Mouse (Mus musculus): Measurements from ENCODE around the gene Shisal2a.

Shisal2a gene

DNA sequence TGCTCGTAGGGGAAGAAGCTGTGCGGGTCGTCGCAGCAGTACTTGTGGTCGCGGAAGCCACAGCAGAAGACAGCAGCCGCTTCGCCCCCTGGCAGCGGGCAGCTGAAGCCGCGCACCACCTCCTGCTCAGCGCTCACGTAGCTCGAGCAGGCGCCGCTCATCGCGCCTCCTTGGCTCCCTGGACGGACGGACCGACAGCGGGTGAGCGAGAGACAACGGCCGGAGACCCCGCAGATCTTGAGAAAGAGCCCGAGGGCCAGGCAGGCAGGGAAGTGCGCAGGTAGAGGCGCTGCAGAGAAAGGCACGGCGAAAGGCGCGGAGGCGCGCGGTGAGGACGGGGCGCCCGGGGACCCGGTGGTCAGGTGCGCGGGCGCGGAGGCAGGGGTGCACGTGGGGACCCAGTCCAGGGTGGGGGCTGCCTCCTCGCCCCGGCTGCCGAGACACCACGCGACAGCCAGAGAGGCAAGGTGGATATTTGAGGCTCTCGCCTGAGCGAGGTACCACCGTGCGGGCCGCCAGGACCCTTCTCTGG is at the start of gene Shisal2a:
Shisal2a (minus strand) TSS at position 167 of the 532 bp plus-strand sequence.
- DNase-seq (ENCODE audit: low read depth in 2 of 2, low spot score in 2 of 2), result peak in 1 of 2 experiments; percentile 11

- DNase-seq (ENCODE audit: low read depth in 2 of 2, low spot score in 2 of 2), result no peak
Observed at GRCm38 (mm10) chr4:108431561-108431936, 48.4 kb upstream of the Shisal2a start.

DNA sequence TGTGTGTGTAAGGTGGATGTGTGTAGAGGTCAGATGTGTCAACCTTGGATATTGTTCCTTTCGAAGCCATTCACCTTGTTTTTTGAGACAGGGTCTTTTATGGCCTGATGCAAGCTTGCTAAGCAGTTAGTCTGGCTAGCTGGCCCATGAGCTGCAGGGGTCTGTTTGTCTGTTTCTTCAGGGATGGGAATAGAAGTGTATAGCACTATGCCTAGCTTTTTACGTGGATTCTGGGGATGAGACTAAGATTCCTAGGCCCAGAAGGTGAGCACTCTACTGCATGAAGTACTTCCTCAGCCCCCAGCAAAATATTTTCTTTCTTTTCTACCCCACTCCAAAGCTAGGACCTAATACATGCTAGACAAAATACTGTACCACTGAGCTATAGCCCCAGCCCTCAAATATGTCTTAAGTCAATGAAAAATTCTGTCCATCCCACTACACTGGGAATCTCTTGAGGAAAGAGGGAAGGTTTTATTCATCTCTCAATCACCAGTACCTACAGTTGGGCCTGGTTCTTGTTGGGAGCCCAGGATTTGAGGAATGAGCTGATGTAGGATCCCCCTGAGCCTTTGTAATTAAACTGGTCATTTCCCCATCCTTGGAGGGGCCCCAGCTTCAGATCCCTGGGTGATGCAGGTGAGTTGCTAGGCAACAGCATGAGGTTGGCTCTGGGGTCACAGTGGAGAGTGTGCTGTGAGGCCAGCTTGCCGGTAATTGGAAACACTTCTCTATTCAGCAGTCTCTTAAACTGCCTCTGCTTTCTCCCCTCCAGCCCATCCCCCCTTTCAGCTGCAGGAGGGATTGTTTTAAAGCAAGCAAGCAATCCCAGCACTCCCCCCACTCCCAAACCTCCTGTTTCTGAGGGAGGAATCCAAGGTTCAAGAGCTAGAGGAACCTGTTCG is 47.8 kb upstream of the Shisal2a start:
- DNase-seq (ENCODE audit: low read depth in 2 of 2, low spot score in 2 of 2), result no peak

DNA sequence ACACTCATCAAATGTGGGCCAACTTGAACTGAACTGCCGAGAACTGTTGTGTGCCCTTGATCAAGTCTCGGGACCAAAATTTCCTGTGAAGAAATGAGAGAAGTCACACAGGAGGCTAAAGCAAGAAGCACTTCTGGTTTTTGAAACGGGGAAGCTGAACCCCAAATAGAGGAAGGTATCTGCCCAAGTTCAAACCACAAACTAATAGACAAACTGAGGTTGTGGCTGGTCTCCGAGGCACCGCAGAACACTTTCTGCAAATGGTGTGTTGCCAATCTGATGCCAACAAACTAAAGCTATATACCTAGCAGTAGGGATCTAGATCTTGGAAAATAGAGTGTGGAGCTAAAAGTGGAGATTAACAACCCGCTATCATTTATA is 45.2 kb upstream of the Shisal2a start:
- no peak for DNase-seq (ENCODE audit: low read depth in 2 of 2, low spot score in 2 of 2)

- no peak for DNase-seq (ENCODE audit: low read depth in 2 of 2, low spot score in 2 of 2)
Observed at GRCm38 (mm10) chr4:108427719-108428340, 44.7 kb upstream of the Shisal2a start.

- DNase-seq (ENCODE audit: low read depth in 2 of 2, low spot score in 2 of 2), result no peak
Observed at GRCm38 (mm10) chr4:108424587-108424986, 41.4 kb upstream of the Shisal2a start.

- DNase-seq (ENCODE audit: low read depth in 2 of 2, low spot score in 2 of 2), result no peak
Observed at GRCm38 (mm10) chr4:108407621-108408020, 24.5 kb upstream of the Shisal2a start.

GRCm38 (mm10) chr4:108406861-108407401 is 23.8 kb upstream of the Shisal2a start, which contains the start of gene Gpx7:
TSS of gene Gpx7 (minus strand) at chr4:108406961.
- no peak for DNase-seq (ENCODE audit: low read depth in 2 of 2, low spot score in 2 of 2)

GRCm38 (mm10) chr4:108406138-108406860 is 23.1 kb upstream of the Shisal2a start:
- peak in 1 of 2 experiments; percentile 15 for DNase-seq (ENCODE audit: low read depth in 2 of 2, low spot score in 2 of 2)

DNA sequence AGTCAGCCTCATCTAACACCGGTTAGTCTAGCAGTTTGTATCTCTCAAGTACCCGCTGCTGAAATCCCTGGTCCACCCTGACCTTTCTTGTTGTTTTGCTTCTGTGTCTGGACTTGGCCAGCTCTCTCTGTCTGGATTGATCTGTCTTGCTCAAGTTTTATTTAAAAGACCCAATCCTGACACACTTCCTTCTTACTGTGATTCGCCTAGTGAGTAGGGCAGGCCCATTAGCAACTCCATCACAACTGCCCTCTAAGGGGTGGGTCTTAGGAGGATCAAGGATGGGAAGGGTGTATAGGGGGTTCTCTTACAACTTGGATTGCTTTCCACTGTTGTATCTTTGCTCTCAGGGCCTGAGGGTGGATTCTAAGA is 22.6 kb upstream of the Shisal2a start:
- DNase-seq (ENCODE audit: low read depth in 2 of 2, low spot score in 2 of 2), result no peak

GRCm38 (mm10) chr4:108403861-108404635 is 20.9 kb upstream of the Shisal2a start:
- no peak for DNase-seq (ENCODE audit: low read depth in 2 of 2, low spot score in 2 of 2)

- DNase-seq (ENCODE audit: low read depth in 2 of 2, low spot score in 2 of 2), result no peak
Observed at GRCm38 (mm10) chr4:108400395-108400794, 17.2 kb upstream of the Shisal2a start.

DNA sequence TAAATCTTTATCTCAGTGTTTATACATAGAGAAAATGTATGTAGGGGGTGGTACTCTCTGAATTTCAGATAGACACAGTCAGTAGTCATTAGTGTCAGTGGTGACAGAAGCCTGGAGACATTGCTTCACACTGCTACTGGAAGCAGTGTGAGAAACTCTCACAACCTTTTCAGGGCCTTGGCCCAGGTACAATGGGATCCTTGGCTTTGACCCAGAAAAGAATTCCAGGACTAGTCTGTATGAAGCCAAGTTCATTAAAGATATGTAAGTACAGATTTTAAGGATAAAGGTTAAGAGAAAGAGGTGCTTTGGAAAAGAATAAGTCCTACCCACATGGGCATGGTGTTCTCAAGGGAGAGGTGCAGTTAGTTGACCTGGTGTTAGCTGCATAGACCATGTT is 11.1 kb upstream of the Shisal2a start:
- no peak for DNase-seq (ENCODE audit: low read depth in 2 of 2, low spot score in 2 of 2)

DNA sequence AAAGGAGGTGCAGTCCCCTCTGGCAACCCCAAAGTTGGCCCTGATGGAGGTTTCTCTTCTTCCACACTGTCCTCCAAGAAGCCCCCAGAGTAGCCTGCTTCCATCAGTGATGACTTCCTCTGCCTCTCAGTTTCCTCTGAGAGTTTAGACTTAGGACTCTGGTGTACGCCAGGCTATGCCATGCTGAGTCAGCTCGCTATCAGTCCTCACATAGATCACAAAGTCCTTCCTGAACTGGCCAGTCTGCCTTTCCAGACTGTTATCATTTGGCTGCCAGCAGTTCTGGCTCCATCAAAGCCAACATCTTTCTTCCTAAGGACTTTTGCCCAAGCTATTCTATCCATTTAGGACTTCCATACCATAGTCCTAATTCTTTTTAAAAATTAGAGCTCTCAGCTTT is 9.4 kb upstream of the Shisal2a start:
- no peak for DNase-seq (ENCODE audit: low read depth in 2 of 2, low spot score in 2 of 2)

DNA sequence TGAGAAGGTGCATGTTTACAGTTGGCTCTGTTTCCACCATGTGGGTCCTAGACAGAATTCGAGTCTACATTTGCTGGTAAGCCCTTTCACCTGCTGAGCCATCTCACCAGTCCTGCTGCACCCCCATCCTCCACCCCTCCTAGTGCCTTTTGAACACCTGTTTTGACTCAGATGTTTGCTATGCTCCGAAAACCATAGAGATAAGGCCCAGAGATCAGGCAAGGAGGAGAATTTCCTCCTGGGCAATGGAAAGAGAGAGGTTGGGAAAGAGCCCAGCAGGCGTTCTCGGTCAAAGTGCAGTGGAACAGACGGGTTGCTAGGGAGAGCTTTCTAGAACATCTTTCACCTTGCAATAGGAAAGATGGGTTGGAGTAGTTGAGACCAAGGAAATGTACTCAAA is 8.0 kb upstream of the Shisal2a start:
- DNase-seq (ENCODE audit: low read depth in 2 of 2, low spot score in 2 of 2), result no peak

- DNase-seq (ENCODE audit: low read depth in 2 of 2, low spot score in 2 of 2), result no peak
Observed at GRCm38 (mm10) chr4:108388741-108389140, 5.6 kb upstream of the Shisal2a start.

GRCm38 (mm10) chr4:108387681-108388253 is 4.6 kb upstream of the Shisal2a start:
- no peak for DNase-seq (ENCODE audit: low read depth in 2 of 2, low spot score in 2 of 2)

DNA sequence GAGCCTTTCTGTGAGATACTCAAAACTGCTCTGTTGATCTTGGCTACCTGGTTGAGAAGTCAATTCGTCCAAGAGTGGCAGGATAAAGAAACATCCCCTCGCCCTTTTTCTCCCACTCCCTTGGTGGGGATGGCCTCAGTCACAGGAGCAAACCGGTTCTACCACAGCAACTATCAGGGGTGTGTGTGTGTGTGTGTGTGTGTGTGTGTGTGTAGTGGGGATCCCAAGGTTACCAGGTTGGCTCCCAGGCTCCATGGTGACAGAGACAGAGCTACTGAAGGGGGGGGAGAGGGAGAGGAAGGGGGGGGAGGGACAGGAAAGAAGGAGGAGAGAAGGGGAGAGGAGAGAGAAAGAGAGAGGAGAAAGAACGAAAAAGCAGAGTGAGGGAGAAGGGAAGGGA is 4.0 kb upstream of the Shisal2a start:
- DNase-seq (ENCODE audit: low read depth in 2 of 2, low spot score in 2 of 2), result no peak

- no peak for DNase-seq (ENCODE audit: low read depth in 2 of 2, low spot score in 2 of 2)
Observed at GRCm38 (mm10) chr4:108386087-108386486, 2.9 kb upstream of the Shisal2a start.

DNA sequence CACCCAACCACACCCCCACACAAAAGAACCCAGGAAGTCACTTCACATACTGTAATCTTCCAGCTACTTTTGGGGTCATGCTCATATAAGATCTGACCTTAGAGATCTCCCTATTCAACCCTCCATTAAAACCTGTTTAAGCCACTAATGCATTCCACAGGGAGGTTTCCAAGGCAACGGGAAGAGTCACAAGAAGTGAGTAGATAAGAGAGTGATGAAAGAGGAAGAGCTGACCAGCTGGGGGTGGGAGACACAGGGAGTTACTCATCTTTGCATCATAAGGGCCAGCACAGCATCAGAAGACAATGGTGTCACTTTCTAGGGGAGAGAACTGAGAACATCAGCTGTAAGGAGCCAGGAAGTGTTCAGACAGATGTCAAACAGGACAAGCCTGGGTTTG is 3.0 kb downstream of the Shisal2a start:
- DNase-seq (ENCODE audit: low read depth in 2 of 2, low spot score in 2 of 2), result no peak
